Mouse (Mus musculus) stomach, adult 2 months (tissue): ENCODE results near the gene Atp6v1f. TPM values are rescaled to one million over a fixed set of nuclear protein-coding genes. Genes with fewer than 3 reads are reported as not detected.

ENCODE experiments used
- polyA plus RNA-seq: library from polyadenylated mRNA; depleted of rRNA; stranded (reverse); fragments of >200 nt; gene quantifications from 2 replicates; pipeline ENCODE4 v1.2.3, GENCODE M21; 2012; rRNA removed

The Atp6v1f gene
- polyA plus RNA-seq, result 162 and 232 TPM in 2 replicates

GRCm38 (mm10) chr6:29467583-29468354, at the start of gene Atp6v1f:
Gene Atp6v1f (plus strand): TSS chr6:29467718.

GRCm38 (mm10) chr6:29433038-29433803, 34.3 kb upstream of the Atp6v1f start, which contains the start of gene Flnc:
Gene Flnc (plus strand): TSS chr6:29433256.

DNA sequence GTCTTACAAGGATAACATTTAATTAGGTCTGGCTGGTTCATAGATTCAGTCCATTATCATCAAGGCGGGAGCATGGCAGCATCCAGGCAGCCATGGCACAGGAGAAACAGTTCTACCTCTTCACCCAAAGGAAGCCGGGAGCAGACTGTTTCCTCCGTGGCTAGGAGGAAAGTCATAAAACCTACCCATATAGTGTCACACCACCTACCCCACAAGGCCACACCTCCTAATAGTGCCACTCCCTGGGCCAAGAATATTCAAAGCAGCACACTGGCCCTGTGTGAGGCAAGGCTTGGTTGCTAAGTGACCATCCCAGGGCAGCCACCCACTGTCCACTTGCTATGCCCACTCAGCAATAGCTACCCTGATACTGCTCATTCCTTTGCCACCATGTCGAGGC, 3.6 kb downstream of the Atp6v1f start, which contains the start of gene Atp6v1fnb:
TSS of gene Atp6v1fnb (plus strand) at position 301 of the 400 bp plus-strand sequence.

GRCm38 (mm10) chr6:29507447-29508309, 40.2 kb downstream of the Atp6v1f start, which contains the start of gene Kcp:
Gene Kcp (minus strand): TSS chr6:29507952.

Other genes starting within 250 kb of the Atp6v1f start
- 13.1 and 14.9 TPM in 2 replicates for gene Hilpda, start 195.2 kb upstream of the Atp6v1f start, polyA plus RNA-seq
- 0.08 and 0.60 TPM in 2 replicates for gene Fam71f2, start 188.1 kb upstream of the Atp6v1f start, polyA plus RNA-seq
- not detected in 2 replicates for gene Fam71f1, start 148.6 kb upstream of the Atp6v1f start, polyA plus RNA-seq
- 13.2 and 15.3 TPM in 2 replicates for gene Calu, start 119.6 kb upstream of the Atp6v1f start, polyA plus RNA-seq
- gene Opn1sw, start 79.2 kb upstream of the Atp6v1f start, polyA plus RNA-seq, result 0.36 and 0.42 TPM in 2 replicates
- gene Ccdc136, start 71.4 kb upstream of the Atp6v1f start, polyA plus RNA-seq, result 4.3 and 5.5 TPM in 2 replicates
- gene Flnc, start 34.5 kb upstream of the Atp6v1f start, polyA plus RNA-seq, result 14.1 and 17.3 TPM in 2 replicates
- not detected in 2 replicates for gene Atp6v1fnb, start 3.7 kb downstream of the Atp6v1f start, polyA plus RNA-seq
- gene Kcp, start 40.2 kb downstream of the Atp6v1f start, polyA plus RNA-seq, result 6.6 and 7.7 TPM in 2 replicates
- 9.4 and 11.8 TPM in 2 replicates for gene Irf5, start 58.9 kb downstream of the Atp6v1f start, polyA plus RNA-seq
- 15.3 and 27.6 TPM in 2 replicates for gene Tnpo3, start 142.2 kb downstream of the Atp6v1f start, polyA plus RNA-seq
- gene Tspan33, start 226.5 kb downstream of the Atp6v1f start, polyA plus RNA-seq, result 5.6 and 7.3 TPM in 2 replicates